Mouse (Mus musculus) heart, postnatal 0 days (tissue): ENCODE data around the gene Hephl1.

Source experiments
- CTCF ChIP-seq: IDR thresholded peaks from 2 replicates; pipeline ENCODE4 v1.5.1; 2016; ENCODE audit warnings: antibody characterized with exemption, control low read depth, low read depth
- EP300 ChIP-seq: IDR thresholded peaks from 2 replicates; pipeline ENCODE4 v1.6.1; 2016; ENCODE audit warnings: antibody characterized with exemption, low read depth

GRCm38 (mm10) chr9:15023049-15023448 is 88.9 kb downstream of the Hephl1 start:
- TF ChIP-seq CTCF (no peak), EP300 (no peak)
